Mouse (Mus musculus): ENCODE measurements around the gene Hes3. TPM values are rescaled to one million over a fixed set of nuclear protein-coding genes. Genes with fewer than 3 reads are reported as not detected.

Hes3 gene
- polyA plus RNA-seq, 1 experiment = 55.1 TPM

DNA sequence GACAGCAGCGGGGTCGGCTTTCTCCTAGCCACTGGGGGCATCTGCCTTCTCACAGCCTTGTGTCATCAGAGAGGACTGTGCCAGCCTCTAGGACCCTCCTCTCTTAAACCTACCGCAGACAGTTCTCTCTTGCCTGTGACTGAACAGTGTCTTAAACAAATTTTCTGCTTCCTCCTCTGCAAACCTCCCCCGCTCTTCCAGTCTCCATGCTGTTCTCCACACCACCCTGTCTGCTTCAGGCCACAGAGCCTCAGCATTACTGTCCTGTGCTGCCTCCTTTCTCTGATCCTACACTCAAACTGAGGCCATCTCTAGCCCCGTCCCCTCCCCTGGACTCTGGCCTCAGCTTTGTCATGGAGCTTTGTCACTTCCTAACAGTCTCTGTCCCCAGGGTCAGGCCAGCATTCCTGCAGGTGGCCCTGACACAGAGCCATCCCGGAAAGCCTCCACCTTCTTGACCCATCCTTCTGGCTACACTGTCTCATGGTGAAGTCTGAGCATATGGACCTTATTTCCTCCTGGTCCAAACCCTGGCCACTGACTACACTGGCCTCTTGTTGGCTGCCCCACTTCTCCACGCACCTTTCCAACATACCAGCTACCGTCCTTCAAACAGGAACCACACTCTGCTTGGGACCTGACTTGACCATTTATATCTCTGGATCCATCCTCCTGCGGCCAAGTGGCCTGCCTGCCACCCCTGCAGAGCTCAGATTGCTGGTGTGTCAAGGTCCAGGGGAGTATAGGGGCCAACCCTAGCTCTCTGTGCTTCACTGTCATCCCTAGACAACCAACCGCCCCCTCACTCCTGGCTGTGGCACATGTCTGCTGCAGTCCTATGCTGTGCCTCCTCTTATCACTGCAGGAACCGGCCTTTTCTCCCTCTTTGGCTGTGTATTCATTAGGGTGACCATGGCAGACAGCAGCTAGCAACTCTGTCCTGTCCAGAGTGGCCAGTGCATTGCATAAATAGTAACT lies 46.6 kb downstream of the Hes3 start:
- TF ChIP-seq POLR2A (IDR thresholded peaks at IDR 0.05; ENCODE audit: borderline replicate concordance, insufficient read depth, low read length) (no peak), CTCF (IDR thresholded peaks at IDR 0.05; ENCODE audit: borderline replicate concordance, insufficient read depth, low read depth, low read length) (no peak)
- whole genome bisulfite sequencing = 29% methylated on average over 11 of the region's 11 CpGs
- Histone ChIP-seq H3K4me1 (ENCODE audit: control insufficient read depth, insufficient read depth, low read length) (peaks cover 59% of the 10 kb centered on the region), H3K27ac (ENCODE audit: insufficient read depth, low read length) (peak overlapping the region; percentile 83), H3K27me3 (ENCODE audit: control insufficient read depth, insufficient read depth, low read length) (no peaks in the 10 kb centered on the region), H3K4me3 (replicated peaks; ENCODE audit: insufficient read depth, low read depth, low read length) (no peak overlapping the region)
- DNase-seq = peak; percentile 50 to 64

DNA sequence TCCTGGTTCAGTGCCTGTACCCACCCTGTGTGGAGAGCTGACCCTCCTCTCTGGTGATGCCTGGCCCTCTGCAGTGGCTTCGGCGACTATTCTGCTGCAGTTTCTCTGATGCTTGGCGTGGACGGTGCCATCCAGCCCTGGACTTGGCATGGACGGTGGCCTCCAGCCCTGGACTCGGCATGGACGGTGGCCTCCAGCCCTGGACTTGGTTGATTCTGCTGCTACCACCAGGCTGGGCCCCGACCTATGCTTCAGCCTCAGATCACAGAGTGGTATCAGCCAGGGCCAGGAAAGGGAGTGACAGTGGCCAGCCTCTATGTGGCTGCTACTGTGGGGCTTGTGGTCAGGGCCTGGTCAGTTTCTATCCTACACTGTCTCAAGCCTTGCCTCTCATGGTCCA lies 47.5 kb downstream of the Hes3 start:
- H3K4me1 ChIP-seq (ENCODE audit: control insufficient read depth, insufficient read depth, low read length) = peaks cover 59% of the 10 kb centered on the region
- peak; percentile 72 to 77 for DNase-seq
- no peaks in the 10 kb centered on the region for H3K27me3 ChIP-seq (ENCODE audit: control insufficient read depth, insufficient read depth, low read length)
- TF ChIP-seq POLR2A (IDR thresholded peaks at IDR 0.05; ENCODE audit: borderline replicate concordance, insufficient read depth, low read length) = no peak
- TF ChIP-seq CTCF (IDR thresholded peaks at IDR 0.05; ENCODE audit: borderline replicate concordance, insufficient read depth, low read depth, low read length) = no peak
- no peak overlapping the region for H3K4me3 ChIP-seq (replicated peaks; ENCODE audit: insufficient read depth, low read depth, low read length)
- 34% methylated on average over 8 of the region's 8 CpGs for WGBS
- H3K27ac ChIP-seq (ENCODE audit: insufficient read depth, low read length) = peak overlapping the region; percentile 83

DNA sequence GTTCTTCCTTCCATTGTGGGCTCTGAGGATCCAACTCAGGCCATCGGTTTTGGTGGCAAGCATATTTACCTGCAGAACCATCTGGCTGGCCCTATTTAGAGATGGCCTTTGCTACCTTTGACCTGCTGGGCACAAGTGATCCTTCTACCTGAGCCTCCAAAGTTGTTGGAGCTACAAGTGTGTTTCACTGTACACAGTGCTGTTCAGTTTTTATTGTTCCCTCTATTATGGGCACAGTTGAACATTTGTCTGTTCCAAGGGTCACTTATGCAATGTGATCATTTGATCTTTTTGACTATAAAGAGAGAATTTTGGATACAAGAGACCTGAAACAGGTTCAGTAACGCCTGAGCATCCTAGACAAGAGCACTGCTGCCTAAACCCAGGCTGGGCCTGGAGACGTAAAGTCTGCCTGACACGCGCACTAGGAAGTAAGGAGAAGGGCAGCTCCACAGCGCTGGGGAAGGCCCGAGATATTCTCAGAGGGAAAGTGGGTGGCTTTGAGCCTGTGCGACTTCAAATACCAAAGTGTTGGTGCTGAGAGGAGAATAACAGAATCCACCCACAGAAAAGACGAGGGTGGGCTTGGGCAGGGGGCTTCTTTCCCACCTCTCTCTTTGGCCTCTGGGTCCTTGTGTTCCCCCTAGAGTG lies 48.1 kb downstream of the Hes3 start:
- no peak for TF ChIP-seq CTCF (IDR thresholded peaks at IDR 0.05; ENCODE audit: borderline replicate concordance, insufficient read depth, low read depth, low read length)
- TF ChIP-seq POLR2A (IDR thresholded peaks at IDR 0.05; ENCODE audit: borderline replicate concordance, insufficient read depth, low read length) = no peak
- WGBS = 92% methylated on average over 9 of the region's 9 CpGs
- no peak overlapping the region for H3K27ac ChIP-seq (ENCODE audit: insufficient read depth, low read length)
- DNase-seq = no peak
- no peaks in the 10 kb centered on the region for H3K27me3 ChIP-seq (ENCODE audit: control insufficient read depth, insufficient read depth, low read length)
- H3K4me1 ChIP-seq (ENCODE audit: control insufficient read depth, insufficient read depth, low read length) = peaks cover 59% of the 10 kb centered on the region
- H3K4me3 ChIP-seq (replicated peaks; ENCODE audit: insufficient read depth, low read depth, low read length) = no peak overlapping the region

- TF ChIP-seq CTCF (IDR thresholded peaks at IDR 0.05; ENCODE audit: borderline replicate concordance, insufficient read depth, low read depth, low read length) (no peak), POLR2A (IDR thresholded peaks at IDR 0.05; ENCODE audit: borderline replicate concordance, insufficient read depth, low read length) (no peak)
- Histone ChIP-seq H3K4me3 (replicated peaks; ENCODE audit: insufficient read depth, low read depth, low read length) (no peak overlapping the region), H3K27ac (ENCODE audit: insufficient read depth, low read length) (no peak overlapping the region), H3K27me3 (ENCODE audit: control insufficient read depth, insufficient read depth, low read length) (no peaks in the 10 kb centered on the region), H3K4me1 (ENCODE audit: control insufficient read depth, insufficient read depth, low read length) (peaks cover 56% of the 10 kb centered on the region)
- DNase-seq = no peak
- 64% methylated on average over 4 of the region's 4 CpGs for WGBS
These were observed 51.5 kb downstream of the Hes3 start for GRCm38 (mm10) chr4:152239974-152240373.

Other genes with a start within 250 kb of the Hes3 start
- 11.1 and 11.8 TPM in 2 replicates for gene Plekhg5, start 219.2 kb downstream of the Hes3 start, polyA plus RNA-seq (2012; rRNA removed)
- gene Tnfrsf25, start 175.7 kb downstream of the Hes3 start, polyA plus RNA-seq (2012; rRNA removed) = 1.2 and 1.4 TPM in 2 replicates
- gene Espn, start 139.3 kb downstream of the Hes3 start, polyA plus RNA-seq (2012; rRNA removed) = 7.1 and 8.3 TPM in 2 replicates
- not detected in 2 replicates for gene Hes2, start 132.8 kb downstream of the Hes3 start, polyA plus RNA-seq (2012; rRNA removed)
- 508 and 523 TPM in 2 replicates for gene Acot7, start 113.5 kb downstream of the Hes3 start, polyA plus RNA-seq (2012; rRNA removed)
- gene Gpr153, start 17.4 kb downstream of the Hes3 start, polyA plus RNA-seq (2012; rRNA removed) = 29.9 and 31.4 TPM in 2 replicates
- 160 and 188 TPM in 2 replicates for gene Icmt, start 5.6 kb upstream of the Hes3 start, polyA plus RNA-seq (2012; rRNA removed)
- 7.2 and 11.8 TPM in 2 replicates for gene Rnf207, start 27.3 kb upstream of the Hes3 start, polyA plus RNA-seq (2012; rRNA removed)
- gene Rpl22, start 34.1 kb upstream of the Hes3 start, polyA plus RNA-seq (2012; rRNA removed) = 162 and 187 TPM in 2 replicates
- gene Chd5, start 47.0 kb upstream of the Hes3 start, polyA plus RNA-seq (2012; rRNA removed) = 20.9 and 25.9 TPM in 2 replicates
- 8.7 and 8.8 TPM in 2 replicates for gene Nphp4, start 185.0 kb upstream of the Hes3 start, polyA plus RNA-seq (2012; rRNA removed)
- gene Kcnab2, start 186.2 kb upstream of the Hes3 start, polyA plus RNA-seq (2012; rRNA removed) = 161 and 191 TPM in 2 replicates